Mouse (Mus musculus) spleen, adult 2 months (tissue): ENCODE results near the gene Tas1r3.

Experiments
- CTCF ChIP-seq: fragments of 200-500 bp; IDR thresholded peaks from 2 replicates; pipeline ENCODE4 v1.5.1; 2011; ENCODE audit warnings: mild to moderate bottlenecking, inconsistent platforms; ENCODE audit not compliant: insufficient read depth, insufficient read length, insufficient replicate concordance; ENCODE audit errors: extremely low read depth
- POLR2A ChIP-seq: fragments of 200-500 bp; IDR thresholded peaks from 2 replicates; pipeline ENCODE4 v1.6.1; 2011; ENCODE audit warnings: low read depth, low read length, inconsistent platforms

DNA sequence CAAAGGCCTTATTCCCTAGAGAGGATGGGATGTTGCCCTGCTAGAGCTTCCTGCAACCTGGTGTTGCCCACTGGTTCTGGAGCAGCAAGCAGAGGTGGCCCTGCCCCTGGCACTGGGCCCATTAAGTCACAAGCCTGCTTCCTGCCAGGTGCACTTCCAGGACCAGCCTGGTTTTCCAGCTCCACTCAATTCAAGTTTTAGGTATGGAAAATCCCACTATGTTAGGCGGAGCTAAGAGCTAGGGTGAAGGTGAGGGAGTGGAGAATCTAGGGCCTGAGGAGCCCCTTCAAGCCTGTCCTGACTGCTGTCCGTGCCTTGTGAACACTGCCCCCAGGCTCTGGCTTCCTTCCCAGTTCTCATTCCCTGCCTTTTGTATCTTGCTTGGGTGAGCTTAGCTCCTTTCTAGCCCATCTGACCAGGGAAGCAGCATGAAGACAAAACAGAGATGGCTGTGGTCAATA lies 11.2 kb downstream of the Tas1r3 start:
- TF ChIP-seq CTCF (no peak), POLR2A (no peak)
